Mouse (Mus musculus) common myeloid progenitor, adult 5-6 weeks (primary cell): ENCODE data around the gene Ptprt. TPM values are rescaled to one million over a fixed set of nuclear protein-coding genes. Genes with fewer than 3 reads are reported as not detected.
A peak's percentile ranks its signal among the peaks of the same experiment; 100 is the strongest.

Experiments used
- ATAC-seq: replicated peaks from 2 replicates; pipeline ENCODE4 v1.8.0; 2016; ENCODE audit warnings: low read depth, mild to moderate bottlenecking, moderate TSS enrichment, inconsistent platforms; ENCODE audit not compliant: poor library complexity, severe bottlenecking
- total RNA-seq: library from RNA; stranded (forward); fragments of 200-1000, 187-1606 nt; gene quantifications from 2 replicates; pipeline ENCODE4 v1.2.3, GENCODE M21; 2017

The Ptprt gene
- total RNA-seq, 1 experiment from 2014 or later = not detected

- no peak for ATAC-seq
Observed at GRCm38 (mm10) chr2:161593391-161594152, 1067.4 kb downstream of the Ptprt start.

DNA sequence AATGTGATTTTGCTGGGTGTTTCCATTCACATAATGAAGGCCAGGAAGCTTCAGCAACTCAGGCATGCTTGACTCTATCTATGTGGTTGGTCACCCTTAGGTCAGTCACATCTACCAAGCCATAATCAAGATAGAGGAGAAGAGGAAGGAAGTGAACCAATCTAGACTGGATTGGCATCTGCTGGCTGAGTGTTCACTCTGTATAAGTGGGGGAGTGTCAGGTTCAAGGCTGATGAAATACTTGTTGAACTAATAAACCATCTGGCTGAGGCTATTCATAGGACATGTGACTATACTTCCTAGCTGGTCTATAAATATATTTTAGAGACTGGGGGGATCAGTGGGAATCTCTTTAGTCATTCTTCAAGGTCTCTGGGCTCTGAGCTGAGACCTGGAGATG is 1086.5 kb downstream of the Ptprt start:
- ATAC-seq = no peak

DNA sequence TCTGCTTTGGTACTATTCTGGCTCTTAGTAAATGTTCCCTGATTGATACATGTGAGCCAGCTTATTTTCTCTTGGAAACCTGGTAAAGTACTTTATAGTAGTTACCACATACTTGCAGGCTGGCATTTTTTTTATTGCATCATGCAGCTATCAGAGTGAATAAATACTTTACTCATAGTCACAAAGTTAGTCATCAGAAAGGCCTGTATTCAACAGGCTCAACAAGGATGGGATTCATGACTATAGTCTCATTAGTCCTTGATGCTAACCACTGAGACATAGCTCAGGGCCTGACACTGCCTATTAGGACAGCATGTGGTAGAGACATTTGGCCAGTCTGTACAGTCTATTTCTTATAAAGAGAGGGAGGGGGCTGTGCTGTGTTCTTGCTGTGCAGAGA is 1088.7 kb downstream of the Ptprt start:
- ATAC-seq = no peak

DNA sequence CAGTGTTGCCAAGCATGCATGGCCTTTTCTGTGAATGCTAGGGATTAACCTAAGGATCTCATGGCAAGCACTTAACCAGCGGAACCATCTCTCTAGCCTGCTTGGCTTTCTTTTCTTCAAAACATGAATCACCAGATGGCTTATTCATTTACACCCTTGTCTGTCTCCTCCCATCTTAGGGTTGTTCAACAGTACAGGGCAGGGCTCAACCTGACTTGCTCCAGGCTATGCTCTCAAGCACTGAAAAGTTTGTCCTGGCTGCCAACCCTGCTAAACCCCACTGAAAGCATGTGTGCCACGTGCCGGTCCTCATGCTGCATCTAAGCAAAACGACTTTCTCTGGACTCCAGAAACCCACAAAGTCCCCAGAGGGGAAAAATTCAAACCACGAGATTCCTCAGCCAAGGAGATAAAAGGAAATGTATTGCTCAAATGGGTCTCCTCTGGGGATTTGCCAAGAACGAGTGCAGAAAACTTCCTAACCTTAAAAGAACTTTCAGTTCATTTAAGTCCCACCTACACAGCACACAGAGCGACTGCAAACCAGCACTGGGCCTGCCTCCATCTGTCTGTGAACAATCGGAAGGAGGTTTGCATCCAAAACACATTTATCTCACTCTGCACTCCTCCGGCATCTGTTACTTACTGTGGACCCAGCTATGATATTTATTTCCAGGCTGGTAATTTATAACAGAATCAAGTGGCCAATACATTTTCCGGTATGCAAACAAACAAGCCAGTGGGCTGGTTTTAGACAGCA is 1090.5 kb downstream of the Ptprt start:
- no peak for ATAC-seq

DNA sequence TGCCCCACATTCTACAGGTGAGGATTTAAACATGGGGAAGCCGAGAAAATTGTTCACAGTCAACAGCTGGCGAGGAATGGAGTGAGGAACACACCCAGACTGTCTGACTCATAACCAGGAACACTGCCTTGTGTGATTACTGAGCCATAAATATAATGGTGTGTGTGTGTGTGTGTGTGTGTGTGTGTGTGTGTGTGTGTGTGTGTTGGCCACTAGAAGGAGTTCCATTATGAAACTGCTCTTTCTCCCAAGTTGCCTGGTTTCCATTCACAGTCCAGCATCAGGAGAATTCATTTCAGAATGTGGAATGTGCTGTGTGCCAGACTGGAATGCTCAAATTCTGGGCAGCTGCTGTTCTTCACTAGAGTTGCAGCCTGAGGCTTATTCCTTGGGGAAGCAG is 1099.4 kb downstream of the Ptprt start:
- ATAC-seq = no peak

DNA sequence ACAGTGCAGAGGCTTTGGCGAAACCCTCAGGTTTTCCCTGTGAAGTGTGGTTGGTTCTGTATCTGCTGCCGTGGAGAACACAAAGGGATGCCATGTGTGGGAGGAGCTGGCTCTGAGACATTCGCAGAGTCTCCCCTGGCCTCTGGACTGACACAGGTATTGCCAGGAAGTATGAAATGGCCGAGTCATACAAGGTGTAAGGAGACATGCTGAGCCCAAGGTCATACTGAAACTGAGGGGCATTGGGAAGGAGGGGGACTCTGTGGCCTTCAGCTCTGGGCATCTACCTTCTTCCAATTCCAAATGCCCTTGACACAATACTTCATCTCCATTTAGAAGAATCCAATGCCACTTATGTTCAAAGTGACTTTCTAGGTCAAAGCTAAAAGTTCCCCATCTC is 1103.1 kb downstream of the Ptprt start:
- no peak for ATAC-seq

DNA sequence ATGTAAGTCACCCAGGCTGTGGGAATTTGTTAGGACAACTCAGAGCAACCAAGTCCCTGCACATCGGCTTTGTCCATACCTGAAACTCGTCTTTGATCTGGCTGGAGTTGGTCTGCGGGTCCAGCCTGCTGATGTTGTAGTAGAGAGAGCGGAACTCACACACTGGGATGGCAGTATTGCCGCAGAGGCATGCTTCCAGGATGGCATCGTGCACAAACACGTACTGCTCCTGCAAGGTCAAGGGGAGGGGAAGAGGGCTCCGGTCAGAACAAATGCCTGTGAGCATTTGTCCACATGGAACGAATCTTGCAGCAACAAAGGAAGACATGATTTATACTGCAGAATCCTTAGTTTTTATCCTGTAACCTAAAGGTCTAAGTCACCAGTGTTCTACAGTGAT is 1107.3 kb downstream of the Ptprt start:
- ATAC-seq = no peak

DNA sequence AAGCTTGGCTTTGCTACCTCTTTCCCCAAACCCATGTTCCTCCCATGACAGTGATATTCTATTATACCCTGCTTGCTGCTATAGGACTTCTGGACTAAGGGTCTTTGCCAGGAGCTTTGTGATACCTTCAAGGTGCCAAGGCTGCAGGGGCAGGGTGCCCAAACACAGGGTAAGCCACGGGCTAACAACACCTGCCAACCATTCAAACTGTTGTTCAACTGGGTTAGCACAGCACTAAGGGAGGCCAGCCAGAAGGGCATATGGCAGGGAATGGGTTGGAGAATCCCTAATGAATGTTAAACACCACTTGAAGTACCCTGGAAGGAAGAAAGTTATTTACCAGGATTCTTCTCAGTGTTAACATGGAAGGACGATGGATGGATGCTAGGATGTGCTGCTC is 1108.9 kb downstream of the Ptprt start:
- no peak for ATAC-seq

DNA sequence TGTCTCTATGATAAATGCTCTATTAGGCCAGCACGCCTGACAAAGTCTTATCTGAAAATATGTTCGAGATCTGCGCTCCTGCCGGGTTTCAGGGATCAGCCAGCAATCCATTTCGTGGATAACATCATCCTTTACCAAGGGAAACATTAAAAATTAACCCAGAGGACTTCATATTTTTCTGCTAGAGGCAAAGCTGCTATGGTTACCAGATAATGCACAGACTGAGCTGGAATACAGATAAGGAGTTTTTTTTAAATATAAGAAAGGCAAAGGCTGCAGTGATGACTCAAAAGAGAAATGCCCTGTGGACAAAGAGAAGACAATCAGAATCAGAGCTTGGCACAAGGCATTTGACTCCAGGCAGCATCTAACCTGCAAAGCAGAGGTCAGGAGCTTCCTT is 1111.4 kb downstream of the Ptprt start:
- no peak for ATAC-seq

DNA sequence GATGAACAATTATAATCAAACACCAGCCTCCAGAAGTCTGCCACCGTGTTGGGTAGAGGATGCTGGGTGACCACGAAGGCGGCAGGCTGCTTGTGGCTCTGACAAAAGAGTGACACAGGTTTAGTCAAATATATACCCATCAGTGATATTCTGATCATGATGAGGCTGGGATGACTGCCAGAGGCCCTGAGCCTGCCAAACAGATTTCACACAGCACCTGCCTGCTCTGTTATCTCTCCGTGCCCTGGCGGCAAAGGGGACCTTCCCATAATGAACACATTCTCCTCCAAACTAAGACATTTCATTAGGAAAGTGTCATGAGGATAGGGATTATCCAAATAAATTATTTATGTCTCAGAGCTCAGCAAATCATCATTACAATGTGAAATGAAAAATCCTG is 1113.6 kb downstream of the Ptprt start:
- no peak for ATAC-seq

GRCm38 (mm10) chr2:161545406-161545805 is 1115.5 kb downstream of the Ptprt start:
- no peak for ATAC-seq

GRCm38 (mm10) chr2:161534151-161534550 is 1126.8 kb downstream of the Ptprt start:
- ATAC-seq = no peak

- no peak for ATAC-seq
Observed at GRCm38 (mm10) chr2:161527192-161527591, 1133.8 kb downstream of the Ptprt start.

DNA sequence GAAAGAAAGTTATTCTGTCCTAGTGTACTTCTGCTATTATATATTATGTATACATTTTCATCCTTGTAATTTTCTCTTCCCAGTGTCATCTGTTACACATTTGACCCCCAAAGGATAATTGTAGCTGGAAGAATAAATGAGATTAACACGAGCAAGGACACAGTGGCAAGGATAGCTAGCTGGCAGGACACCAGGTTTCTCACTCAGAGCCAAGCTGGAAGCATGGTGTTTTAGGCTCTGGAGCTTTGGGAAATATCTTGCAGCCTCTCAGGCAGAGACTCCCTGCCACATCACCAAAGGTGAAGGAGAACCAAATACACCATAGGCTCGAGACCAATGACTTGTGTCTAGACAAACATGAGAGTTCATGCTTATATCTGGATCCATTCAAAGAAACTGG is 1141.3 kb downstream of the Ptprt start:
- no peak for ATAC-seq

DNA sequence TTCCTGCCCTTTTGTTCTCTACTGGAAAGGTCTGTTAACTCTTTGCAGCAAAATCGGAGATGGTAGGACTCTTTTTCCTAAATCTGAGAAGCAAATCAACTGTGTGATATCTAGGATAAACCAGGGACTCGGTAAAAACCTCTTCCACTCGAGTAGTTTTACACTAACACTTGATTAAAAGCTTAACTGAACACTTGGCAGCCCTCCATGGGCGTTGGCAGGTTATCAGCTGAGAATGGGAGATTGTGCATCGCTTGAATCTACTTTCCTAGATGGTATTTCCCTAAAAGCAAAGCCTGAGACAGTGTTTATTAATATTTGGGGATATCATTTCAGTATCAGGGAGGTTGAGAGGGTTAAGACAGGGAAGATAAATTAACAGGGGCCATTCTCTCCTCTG is 1144.0 kb downstream of the Ptprt start:
- no peak for ATAC-seq

GRCm38 (mm10) chr2:161513256-161513655 is 1147.7 kb downstream of the Ptprt start:
- ATAC-seq = no peak

DNA sequence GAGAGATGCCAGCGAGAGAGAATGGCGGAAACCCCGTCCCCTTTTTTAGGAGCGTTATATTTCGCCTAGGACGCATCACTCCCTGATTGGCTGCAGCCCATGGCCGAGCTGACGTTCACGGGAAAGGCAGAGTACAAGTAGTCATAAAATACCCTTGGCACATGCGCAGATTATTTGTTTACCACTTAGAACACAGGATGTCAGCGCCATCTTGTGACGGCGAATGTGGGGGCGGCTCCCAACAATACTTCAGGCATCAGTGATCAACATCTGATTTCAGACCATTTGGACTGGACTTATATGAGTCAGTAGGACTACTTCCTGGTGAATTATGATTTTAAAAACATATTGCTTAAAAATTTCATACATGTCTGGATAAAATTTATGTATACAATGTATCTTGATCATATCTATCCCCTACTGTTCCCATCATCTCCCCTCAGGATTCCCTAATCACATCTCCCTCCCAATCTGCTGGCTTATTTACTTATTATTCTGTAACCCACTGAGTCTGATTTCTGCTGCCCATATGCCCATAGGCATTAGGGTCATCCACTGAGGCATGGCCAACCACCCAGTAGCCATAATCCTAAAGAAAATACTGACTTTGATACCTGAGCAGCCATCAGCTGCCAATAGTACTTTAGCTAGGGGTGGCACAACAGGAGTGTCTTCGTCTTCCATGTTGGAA is 1148.9 kb downstream of the Ptprt start:
- peak; percentile 82 for ATAC-seq

DNA sequence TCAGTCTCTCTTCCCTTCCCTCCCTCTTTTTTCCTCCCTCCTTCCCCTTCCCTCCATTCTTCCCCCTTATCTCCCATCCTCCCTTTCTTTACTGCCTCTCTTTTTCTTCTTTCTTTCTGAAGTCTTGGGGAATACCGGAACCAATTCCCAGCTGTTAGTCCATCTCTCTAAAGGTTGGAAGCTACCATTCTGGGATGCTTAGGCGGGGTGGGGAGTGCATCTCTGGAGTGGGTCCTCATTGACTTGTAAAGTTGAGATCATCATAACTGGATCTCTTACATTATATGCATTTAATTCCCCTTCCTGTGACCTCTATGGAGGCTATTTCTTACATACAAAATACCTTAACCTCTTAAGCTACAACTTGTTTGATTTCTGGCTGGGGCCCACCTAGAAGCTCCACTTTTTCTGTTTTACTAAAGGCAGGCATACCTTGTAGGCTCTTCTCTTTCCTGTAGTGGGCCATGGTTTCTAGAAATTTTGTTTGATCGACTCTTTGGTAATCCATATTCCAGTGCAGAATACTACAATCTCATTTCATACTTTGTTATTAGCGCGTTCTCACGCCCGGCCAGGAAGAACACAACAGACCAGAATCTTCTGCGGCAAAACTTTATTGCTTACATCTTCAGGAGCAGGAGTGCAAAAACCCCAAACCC is 1149.7 kb downstream of the Ptprt start:
- ATAC-seq = peak; percentile 45

DNA sequence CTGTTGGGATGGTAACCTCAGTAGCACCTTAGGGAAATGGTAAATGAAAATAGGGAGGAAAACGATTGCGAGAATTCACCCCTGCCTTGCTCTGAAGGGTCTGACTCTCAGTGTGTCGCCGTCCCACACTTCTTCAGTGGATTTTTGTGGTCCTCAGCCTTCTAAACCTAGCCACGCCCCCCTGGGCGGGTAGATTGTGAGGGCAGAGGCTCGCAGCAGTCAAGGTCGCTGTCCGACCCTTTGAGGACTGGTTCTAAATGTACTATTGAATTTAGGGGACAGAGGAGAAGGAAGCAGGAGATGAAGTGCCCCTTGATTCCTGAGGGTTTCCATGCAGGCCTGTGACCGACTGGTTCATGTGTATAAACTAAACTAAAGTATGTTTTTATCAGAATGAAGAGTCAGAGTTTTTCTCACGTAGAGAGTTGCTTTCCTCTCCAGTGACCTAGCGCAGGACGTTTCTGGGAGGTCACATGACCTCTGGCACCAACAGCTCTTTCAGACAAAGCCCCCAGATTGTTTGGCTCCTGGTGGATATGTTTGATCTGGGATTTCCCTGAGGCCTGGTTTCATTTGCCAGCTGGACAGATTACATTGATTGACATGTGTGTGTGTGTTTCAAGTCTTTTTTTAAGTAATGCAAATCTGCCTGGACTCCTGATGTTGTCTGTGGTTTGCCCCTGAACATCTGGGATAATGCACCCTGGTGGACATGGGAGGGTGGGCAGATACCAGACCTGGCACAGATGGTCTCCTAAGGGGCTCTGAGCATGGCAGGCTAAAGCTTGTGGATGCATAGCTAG is 1161.6 kb downstream of the Ptprt start:
- no peak for ATAC-seq
